Mouse (Mus musculus): ENCODE data around the gene Ube2e2.

DNA sequence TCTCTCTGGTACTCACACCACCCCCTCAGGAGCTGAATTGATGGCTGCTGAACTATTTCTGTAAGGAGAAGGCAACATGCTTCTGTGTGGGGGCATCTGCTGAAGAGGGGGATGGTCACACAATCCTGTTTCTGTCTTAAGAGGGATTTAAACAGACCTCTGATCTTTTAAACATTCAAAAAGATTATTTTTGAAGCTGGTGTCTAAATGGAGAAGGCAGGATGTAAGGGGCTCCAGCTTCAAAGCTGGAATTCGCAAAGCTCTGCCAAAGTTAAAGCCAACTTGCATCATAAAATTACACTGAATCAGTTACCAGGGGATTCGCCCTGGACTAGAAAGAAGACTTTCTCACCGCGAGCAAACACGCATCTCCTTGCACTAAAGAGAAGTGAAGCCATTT is 346.5 kb downstream of the Ube2e2 start:
- TF ChIP-seq CTCF (IDR thresholded peaks at IDR 0.05): no peak
- TF ChIP-seq EP300 (IDR thresholded peaks at IDR 0.05): no peak
